Mouse (Mus musculus) myocyte (in vitro differentiated cells): Measurements from ENCODE around the gene Acvr2a. TPM values are rescaled to one million over a fixed set of nuclear protein-coding genes. Genes with fewer than 3 reads are reported as not detected.

ENCODE experiments used
- H3K27me3 ChIP-seq: one replicate; pipeline ENCODE4 v1.6.1; 2011; ENCODE audit not compliant: control insufficient read depth, insufficient read depth, insufficient read length
- H3K36me3 ChIP-seq: one replicate; pipeline ENCODE4 v1.6.1; 2011; ENCODE audit not compliant: control insufficient read depth, insufficient read depth
- H3K4me2 ChIP-seq: one replicate; pipeline ENCODE4 v1.6.1; 2011; ENCODE audit warnings: low read depth, control low read depth
- H3K4me3 ChIP-seq: one replicate; pipeline ENCODE4 v1.5.1; 2011; ENCODE audit warnings: mild to moderate bottlenecking, control low read depth, moderate library complexity
- H3K79me2 ChIP-seq: one replicate; pipeline ENCODE4 v1.6.1; 2011; ENCODE audit not compliant: control insufficient read depth, insufficient read depth
- H3ac ChIP-seq: one replicate; pipeline ENCODE4 v1.6.1; 2011; ENCODE audit not compliant: control insufficient read depth, insufficient read length
- CEBPB ChIP-seq: IDR thresholded peaks from 2 replicates; pipeline ENCODE4 v1.6.1; 2011; ENCODE audit warnings: mild to moderate bottlenecking, moderate library complexity; ENCODE audit not compliant: poor library complexity, insufficient read depth, severe bottlenecking
- E2F4 ChIP-seq: IDR thresholded peaks from one replicate; pipeline ENCODE4 v1.6.1; 2011; ENCODE audit warnings: mild to moderate bottlenecking, control low read depth, moderate library complexity; ENCODE audit not compliant: insufficient read depth
- MAX ChIP-seq: IDR thresholded peaks from one replicate; pipeline ENCODE4 v1.6.1; 2011; ENCODE audit warnings: low read depth, mild to moderate bottlenecking, control low read depth
- MYOD1 ChIP-seq, 3 experiments: IDR thresholded peaks; one replicate each; pipeline ENCODE4 v1.6.1; 2011; ENCODE audit warnings: control low read depth in 2 of 3, low read depth in 2 of 3, mild to moderate bottlenecking in 2 of 3, moderate library complexity in 1 of 3; ENCODE audit not compliant: insufficient read length in 2 of 3, control insufficient read depth in 1 of 3
- MYOG ChIP-seq, 3 experiments: IDR thresholded peaks; one replicate each; pipeline ENCODE4 v1.6.1; 2011; ENCODE audit warnings: control low read depth in 2 of 3, low read depth in 2 of 3, mild to moderate bottlenecking in 2 of 3; ENCODE audit not compliant: insufficient read length in 2 of 3, control insufficient read depth in 1 of 3, insufficient read depth in 1 of 3
- POLR2A ChIP-seq: IDR thresholded peaks from one replicate; pipeline ENCODE4 v1.6.1; 2011; ENCODE audit warnings: low read depth, mild to moderate bottlenecking, control low read depth, moderate library complexity; ENCODE audit not compliant: insufficient read length
- POLR2AphosphoS2 ChIP-seq: IDR thresholded peaks from one replicate; pipeline ENCODE4 v1.6.1; 2011; ENCODE audit warnings: low read depth, control low read depth; ENCODE audit not compliant: insufficient read length
- REST ChIP-seq: IDR thresholded peaks from one replicate; pipeline ENCODE4 v1.6.1; 2011; ENCODE audit warnings: mild to moderate bottlenecking, control low read depth, moderate library complexity; ENCODE audit not compliant: insufficient read depth, insufficient read length
- SRF ChIP-seq: IDR thresholded peaks from one replicate; pipeline ENCODE4 v1.6.1; 2011; ENCODE audit warnings: low read depth; ENCODE audit not compliant: control insufficient read depth, insufficient read length
- TCF12 ChIP-seq: IDR thresholded peaks from one replicate; pipeline ENCODE4 v1.6.1; 2011; ENCODE audit warnings: mild to moderate bottlenecking, control low read depth; ENCODE audit not compliant: poor library complexity, insufficient read depth, severe bottlenecking
- TCF3 ChIP-seq: IDR thresholded peaks from one replicate; pipeline ENCODE4 v1.6.1; 2011; ENCODE audit warnings: low read depth, control low read depth; ENCODE audit not compliant: insufficient read length
- USF1 ChIP-seq: IDR thresholded peaks from one replicate; pipeline ENCODE4 v1.6.1; 2011; ENCODE audit warnings: low read depth, mild to moderate bottlenecking, control low read depth, moderate library complexity
- polyA plus RNA-seq: library from polyadenylated mRNA; unstranded; fragments of >200 nt; fragmentation: generic; extraction: Trizol; gene quantifications from one replicate; pipeline ENCODE4 v1.2.1, GENCODE M21; 2012; ENCODE audit warnings: missing spikeins

Gene Acvr2a
- polyA plus RNA-seq, 1 experiment, result 4.1 TPM

DNA sequence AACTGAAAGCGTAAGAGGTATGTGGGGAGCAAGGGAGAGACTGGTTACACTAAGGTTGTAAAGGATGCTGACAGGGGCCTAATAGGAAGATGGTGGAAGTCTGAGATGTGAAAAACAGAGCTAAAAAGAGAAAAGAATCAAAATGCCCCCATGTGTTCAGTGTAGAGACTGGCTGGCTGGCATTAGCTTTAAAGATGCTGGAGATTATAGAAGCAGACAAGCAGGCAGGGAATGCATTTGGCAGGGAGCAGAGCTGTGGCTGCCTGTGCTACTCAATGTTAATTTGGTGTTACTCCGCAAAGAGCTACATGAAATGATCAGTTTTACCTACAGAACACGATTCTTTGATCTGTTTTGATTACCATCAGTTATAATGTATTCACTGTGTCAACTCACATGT is 43.3 kb upstream of the Acvr2a start:
- no peak overlapping the region for H3K4me3 ChIP-seq
- H3K79me2 ChIP-seq, result no peaks in the 10 kb centered on the region
- TF ChIP-seq CEBPB, result no peak
- no peak for TF ChIP-seq MYOG (IDR thresholded peaks at IDR 0.05; ENCODE audit: control insufficient read depth in 1 of 3, insufficient read depth in 1 of 3, insufficient read length in 2 of 3, low read depth in 2 of 3)
- no peak for TF ChIP-seq USF1
- TF ChIP-seq SRF, result no peak
- no peak for TF ChIP-seq MYOD1 (IDR thresholded peaks at IDR 0.05; ENCODE audit: control insufficient read depth in 1 of 3, insufficient read length in 2 of 3, low read depth in 2 of 3)
- no peak for TF ChIP-seq MAX
- no peak for TF ChIP-seq E2F4
- TF ChIP-seq TCF3, result no peak
- H3ac ChIP-seq, result no peak overlapping the region
- H3K36me3 ChIP-seq, result no peaks in the 10 kb centered on the region
- H3K4me2 ChIP-seq, result no peak overlapping the region
- H3K27me3 ChIP-seq, result no peaks in the 10 kb centered on the region

DNA sequence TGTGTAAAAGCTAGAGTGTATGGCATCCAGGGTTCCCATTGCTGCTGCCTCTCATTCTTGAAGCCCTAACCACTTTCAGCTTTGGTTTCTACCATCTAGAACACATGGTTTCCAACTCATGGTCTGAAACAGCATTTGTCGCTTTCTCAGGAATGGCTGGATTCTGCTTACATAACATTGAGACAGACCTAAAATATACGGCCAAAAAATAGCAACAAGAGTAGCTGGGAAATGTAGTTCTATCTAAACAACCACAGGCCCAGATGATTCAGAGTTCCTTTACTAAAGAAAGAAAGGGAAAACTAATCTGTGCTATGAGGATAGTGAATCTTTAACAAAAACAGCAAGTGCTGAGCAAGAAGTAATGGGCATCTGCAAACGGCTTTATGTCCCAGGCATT is 38.6 kb upstream of the Acvr2a start:
- Histone ChIP-seq H3K4me2 (no peak overlapping the region), H3K79me2 (no peaks in the 10 kb centered on the region), H3K4me3 (no peak overlapping the region), H3ac (no peak overlapping the region), H3K27me3 (no peaks in the 10 kb centered on the region), H3K36me3 (no peaks in the 10 kb centered on the region)
- no peak for TF ChIP-seq TCF12
- TF ChIP-seq E2F4, result no peak

DNA sequence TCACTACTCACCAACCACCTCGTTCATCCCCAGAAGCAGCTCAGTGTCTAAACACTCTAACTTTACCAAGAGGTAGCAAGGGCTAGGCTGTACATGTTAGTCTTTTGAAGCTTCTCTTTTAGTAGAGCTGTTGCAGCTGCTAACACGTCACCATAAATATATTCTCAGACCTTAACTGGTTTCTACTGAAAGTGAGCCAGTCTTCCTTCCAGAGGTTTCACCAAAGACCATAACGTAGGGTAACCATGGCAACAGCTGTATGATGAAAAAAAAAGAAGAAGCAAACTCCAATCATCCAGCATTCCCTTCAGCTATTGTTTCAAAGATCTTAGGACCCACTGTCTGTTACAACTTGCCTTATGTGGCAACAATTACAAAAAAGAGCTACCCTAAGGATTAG is 25.0 kb upstream of the Acvr2a start:
- Histone ChIP-seq H3K4me2 (no peak overlapping the region), H3ac (no peak overlapping the region), H3K79me2 (no peaks in the 10 kb centered on the region), H3K36me3 (no peaks in the 10 kb centered on the region), H3K4me3 (no peak overlapping the region), H3K27me3 (no peaks in the 10 kb centered on the region)
- TF ChIP-seq E2F4 (no peak), TCF12 (no peak), MYOD1 (IDR thresholded peaks at IDR 0.05; ENCODE audit: control insufficient read depth in 1 of 3, insufficient read length in 2 of 3, low read depth in 2 of 3) (no peak), TCF3 (no peak), SRF (no peak), CEBPB (no peak), MYOG (IDR thresholded peaks at IDR 0.05; ENCODE audit: control insufficient read depth in 1 of 3, insufficient read depth in 1 of 3, insufficient read length in 2 of 3, low read depth in 2 of 3) (no peak), POLR2AphosphoS2 (no peak), USF1 (no peak), REST (no peak), MAX (no peak), POLR2A (no peak)

DNA sequence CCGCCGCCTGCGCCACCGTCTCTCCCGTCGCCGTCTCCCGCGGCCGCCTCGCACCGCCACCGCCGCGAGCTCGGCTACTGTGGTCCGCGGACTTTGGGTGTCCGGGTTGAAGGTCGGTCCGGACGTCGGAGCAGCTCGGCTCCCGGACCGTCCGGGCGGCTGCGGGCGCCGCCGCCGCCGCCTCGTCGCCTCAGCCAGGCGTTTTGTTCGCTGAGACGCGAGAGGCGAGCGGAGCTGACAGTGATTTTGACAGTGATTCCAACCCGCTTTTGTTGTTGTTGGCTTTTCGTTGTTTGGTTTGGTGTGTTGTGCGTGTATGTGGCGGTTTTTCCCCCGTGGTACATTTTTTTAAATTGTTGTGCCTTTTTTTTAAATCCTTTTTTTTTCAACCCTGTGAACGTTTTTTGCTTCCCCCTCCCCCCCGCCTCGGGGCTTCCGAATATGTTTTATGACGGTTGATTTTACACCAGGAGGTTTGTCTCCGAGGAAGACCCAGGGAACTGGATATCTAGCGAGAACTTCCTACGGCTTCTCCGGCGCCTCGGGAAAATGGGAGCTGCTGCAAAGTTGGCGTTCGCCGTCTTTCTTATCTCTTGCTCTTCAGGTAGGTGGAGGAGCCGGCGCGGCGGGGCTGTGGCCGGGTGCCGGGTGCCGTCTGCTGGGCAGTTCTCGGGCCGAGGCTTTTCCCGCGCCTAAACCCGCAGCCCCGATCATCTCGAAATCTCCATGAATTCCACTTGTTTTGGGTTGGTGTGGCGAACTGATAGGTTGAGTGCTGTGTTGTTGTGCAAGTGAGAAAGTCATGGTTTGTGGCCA is 522 bp downstream of the Acvr2a start:
- TF ChIP-seq POLR2A, result no peak
- TF ChIP-seq POLR2AphosphoS2, result peak; percentile 74
- Histone ChIP-seq H3K4me3 (peak overlapping the region; percentile 61), H3ac (peak overlapping the region; percentile 77), H3K4me2 (peak overlapping the region; percentile 77), H3K36me3 (no peaks in the 10 kb centered on the region), H3K79me2 (peaks cover 51% of the 10 kb centered on the region), H3K27me3 (no peaks in the 10 kb centered on the region)

DNA sequence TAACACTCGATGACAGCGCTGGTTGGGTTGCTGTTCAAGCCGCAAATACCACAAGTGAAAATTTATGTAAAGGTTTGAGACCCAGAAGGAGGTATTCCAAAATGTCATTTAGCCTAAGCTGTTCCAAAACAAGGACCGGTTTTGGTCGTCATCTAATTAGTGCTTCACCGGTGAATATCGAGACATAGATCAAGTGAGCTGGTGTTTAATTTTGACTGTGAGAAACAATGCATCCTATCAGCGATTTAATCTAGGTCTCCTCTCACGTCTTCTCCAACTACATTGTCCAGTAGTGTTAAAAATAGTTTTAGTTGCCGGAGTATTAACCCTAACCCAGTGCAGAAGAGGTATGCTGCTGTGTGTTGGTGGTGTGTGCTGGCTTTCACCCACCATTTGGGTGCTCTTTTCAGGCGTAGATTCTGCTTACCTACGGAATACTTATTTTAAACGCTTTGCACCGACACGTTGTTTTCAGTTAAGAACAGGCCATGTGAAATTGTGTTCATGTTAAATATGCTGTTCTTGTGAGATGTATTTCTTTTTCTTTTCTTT is 1.2 kb downstream of the Acvr2a start:
- Histone ChIP-seq H3K4me2 (peak overlapping the region; percentile 77), H3K27me3 (no peaks in the 10 kb centered on the region), H3K79me2 (peaks cover 57% of the 10 kb centered on the region), H3K4me3 (peak overlapping the region; percentile 61), H3K36me3 (no peaks in the 10 kb centered on the region), H3ac (peak overlapping the region; percentile 77)
- TF ChIP-seq POLR2A (no peak), TCF12 (no peak), MYOD1 (IDR thresholded peaks at IDR 0.05; ENCODE audit: control insufficient read depth in 1 of 3, insufficient read length in 2 of 3, low read depth in 2 of 3) (no peak), MYOG (IDR thresholded peaks at IDR 0.05; ENCODE audit: control insufficient read depth in 1 of 3, insufficient read depth in 1 of 3, insufficient read length in 2 of 3, low read depth in 2 of 3) (no peak), MAX (no peak), TCF3 (no peak), E2F4 (no peak), POLR2AphosphoS2 (no peak), REST (no peak), CEBPB (no peak), SRF (no peak), USF1 (no peak)
